Mouse (Mus musculus) small intestine, adult 2 months (tissue): ENCODE data around the gene Trappc3.

Experiments used
- CTCF ChIP-seq: fragments of 200-500 bp; IDR thresholded peaks from 2 replicates; pipeline ENCODE4 v1.5.1; 2012; ENCODE audit warnings: low read depth, mild to moderate bottlenecking, control low read depth, inconsistent platforms, low read length, moderate library complexity, mixed read lengths; ENCODE audit not compliant: insufficient replicate concordance, insufficient read length; ENCODE audit errors: extremely low read depth
- POLR2A ChIP-seq: fragments of 200-500 bp; IDR thresholded peaks from 2 replicates; pipeline ENCODE4 v1.6.1; 2012; ENCODE audit warnings: low read depth, mild to moderate bottlenecking, control low read depth, inconsistent platforms, low read length, moderate library complexity

DNA sequence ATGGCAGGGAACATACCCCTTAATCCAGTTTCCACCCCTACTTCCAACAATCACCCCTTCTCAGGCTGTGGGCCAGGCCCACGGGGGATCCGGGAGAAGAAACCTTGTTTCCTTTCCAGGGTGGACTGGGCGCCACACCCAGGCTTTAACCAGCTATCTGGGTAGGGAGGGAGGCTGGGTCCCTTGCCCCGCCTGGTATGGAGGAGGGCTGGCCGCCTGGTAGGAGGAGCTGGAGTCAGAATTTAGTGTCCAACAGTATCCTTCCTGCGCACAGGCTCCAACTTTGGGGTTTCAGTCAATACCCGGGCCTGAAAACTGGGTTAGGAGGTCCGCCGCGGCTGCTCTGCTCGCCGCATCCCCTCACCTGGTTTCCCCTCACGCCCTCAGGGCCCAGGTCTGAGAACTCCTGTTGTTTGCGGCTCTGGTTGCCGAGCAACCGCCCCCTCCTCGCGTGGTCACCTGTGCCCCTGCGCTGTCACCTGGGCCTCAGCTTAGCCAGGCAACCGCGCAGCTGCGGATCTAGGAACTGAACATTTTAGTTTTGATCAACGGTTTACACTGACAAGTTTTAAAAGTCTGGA lies 63.2 kb downstream of the Trappc3 start, which contains the start of gene Tekt2:
- TF ChIP-seq CTCF (no peak), POLR2A (no peak)
